Mouse (Mus musculus) myocyte (in vitro differentiated cells): ENCODE data around the gene Cacna1e. TPM values are rescaled to one million over a fixed set of nuclear protein-coding genes. Genes with fewer than 3 reads are reported as not detected.

ENCODE experiments used
- H3K27me3 ChIP-seq: one replicate; pipeline ENCODE4 v1.6.1; 2011; ENCODE audit not compliant: control insufficient read depth, insufficient read depth, insufficient read length
- H3K36me3 ChIP-seq: one replicate; pipeline ENCODE4 v1.6.1; 2011; ENCODE audit not compliant: control insufficient read depth, insufficient read depth
- H3K4me2 ChIP-seq: one replicate; pipeline ENCODE4 v1.6.1; 2011; ENCODE audit warnings: low read depth, control low read depth
- H3K4me3 ChIP-seq: one replicate; pipeline ENCODE4 v1.5.1; 2011; ENCODE audit warnings: mild to moderate bottlenecking, control low read depth, moderate library complexity
- H3K79me2 ChIP-seq: one replicate; pipeline ENCODE4 v1.6.1; 2011; ENCODE audit not compliant: control insufficient read depth, insufficient read depth
- H3ac ChIP-seq: one replicate; pipeline ENCODE4 v1.6.1; 2011; ENCODE audit not compliant: control insufficient read depth, insufficient read length
- CEBPB ChIP-seq: IDR thresholded peaks from 2 replicates; pipeline ENCODE4 v1.6.1; 2011; ENCODE audit warnings: mild to moderate bottlenecking, moderate library complexity; ENCODE audit not compliant: poor library complexity, insufficient read depth, severe bottlenecking
- E2F4 ChIP-seq: IDR thresholded peaks from one replicate; pipeline ENCODE4 v1.6.1; 2011; ENCODE audit warnings: mild to moderate bottlenecking, control low read depth, moderate library complexity; ENCODE audit not compliant: insufficient read depth
- MAX ChIP-seq: IDR thresholded peaks from one replicate; pipeline ENCODE4 v1.6.1; 2011; ENCODE audit warnings: low read depth, mild to moderate bottlenecking, control low read depth
- MYOD1 ChIP-seq, 3 experiments: IDR thresholded peaks; one replicate each; pipeline ENCODE4 v1.6.1; 2011; ENCODE audit warnings: control low read depth in 2 of 3, low read depth in 2 of 3, mild to moderate bottlenecking in 2 of 3, moderate library complexity in 1 of 3; ENCODE audit not compliant: insufficient read length in 2 of 3, control insufficient read depth in 1 of 3
- MYOG ChIP-seq, 3 experiments: IDR thresholded peaks; one replicate each; pipeline ENCODE4 v1.6.1; 2011; ENCODE audit warnings: control low read depth in 2 of 3, low read depth in 2 of 3, mild to moderate bottlenecking in 2 of 3; ENCODE audit not compliant: insufficient read length in 2 of 3, control insufficient read depth in 1 of 3, insufficient read depth in 1 of 3
- POLR2A ChIP-seq: IDR thresholded peaks from one replicate; pipeline ENCODE4 v1.6.1; 2011; ENCODE audit warnings: low read depth, mild to moderate bottlenecking, control low read depth, moderate library complexity; ENCODE audit not compliant: insufficient read length
- POLR2AphosphoS2 ChIP-seq: IDR thresholded peaks from one replicate; pipeline ENCODE4 v1.6.1; 2011; ENCODE audit warnings: low read depth, control low read depth; ENCODE audit not compliant: insufficient read length
- REST ChIP-seq: IDR thresholded peaks from one replicate; pipeline ENCODE4 v1.6.1; 2011; ENCODE audit warnings: mild to moderate bottlenecking, control low read depth, moderate library complexity; ENCODE audit not compliant: insufficient read depth, insufficient read length
- SRF ChIP-seq: IDR thresholded peaks from one replicate; pipeline ENCODE4 v1.6.1; 2011; ENCODE audit warnings: low read depth; ENCODE audit not compliant: control insufficient read depth, insufficient read length
- TCF12 ChIP-seq: IDR thresholded peaks from one replicate; pipeline ENCODE4 v1.6.1; 2011; ENCODE audit warnings: mild to moderate bottlenecking, control low read depth; ENCODE audit not compliant: poor library complexity, insufficient read depth, severe bottlenecking
- TCF3 ChIP-seq: IDR thresholded peaks from one replicate; pipeline ENCODE4 v1.6.1; 2011; ENCODE audit warnings: low read depth, control low read depth; ENCODE audit not compliant: insufficient read length
- USF1 ChIP-seq: IDR thresholded peaks from one replicate; pipeline ENCODE4 v1.6.1; 2011; ENCODE audit warnings: low read depth, mild to moderate bottlenecking, control low read depth, moderate library complexity
- polyA plus RNA-seq: library from polyadenylated mRNA; unstranded; fragments of >200 nt; fragmentation: generic; extraction: Trizol; gene quantifications from one replicate; pipeline ENCODE4 v1.2.1, GENCODE M21; 2012; ENCODE audit warnings: missing spikeins

The Cacna1e gene
- polyA plus RNA-seq, 1 experiment, result not detected

- H3K4me3 ChIP-seq, result no peak overlapping the region
- H3K27me3 ChIP-seq, result no peaks in the 10 kb centered on the region
- no peak overlapping the region for H3K4me2 ChIP-seq
- H3K79me2 ChIP-seq, result no peaks in the 10 kb centered on the region
- no peaks in the 10 kb centered on the region for H3K36me3 ChIP-seq
- no peak overlapping the region for H3ac ChIP-seq
- TF ChIP-seq MAX (no peak), REST (no peak), MYOD1 (IDR thresholded peaks at IDR 0.05; ENCODE audit: control insufficient read depth in 1 of 3, insufficient read length in 2 of 3, low read depth in 2 of 3) (no peak), E2F4 (no peak), USF1 (no peak)
Observed at GRCm38 (mm10) chr1:154418278-154418677, 466.0 kb downstream of the Cacna1e start.

DNA sequence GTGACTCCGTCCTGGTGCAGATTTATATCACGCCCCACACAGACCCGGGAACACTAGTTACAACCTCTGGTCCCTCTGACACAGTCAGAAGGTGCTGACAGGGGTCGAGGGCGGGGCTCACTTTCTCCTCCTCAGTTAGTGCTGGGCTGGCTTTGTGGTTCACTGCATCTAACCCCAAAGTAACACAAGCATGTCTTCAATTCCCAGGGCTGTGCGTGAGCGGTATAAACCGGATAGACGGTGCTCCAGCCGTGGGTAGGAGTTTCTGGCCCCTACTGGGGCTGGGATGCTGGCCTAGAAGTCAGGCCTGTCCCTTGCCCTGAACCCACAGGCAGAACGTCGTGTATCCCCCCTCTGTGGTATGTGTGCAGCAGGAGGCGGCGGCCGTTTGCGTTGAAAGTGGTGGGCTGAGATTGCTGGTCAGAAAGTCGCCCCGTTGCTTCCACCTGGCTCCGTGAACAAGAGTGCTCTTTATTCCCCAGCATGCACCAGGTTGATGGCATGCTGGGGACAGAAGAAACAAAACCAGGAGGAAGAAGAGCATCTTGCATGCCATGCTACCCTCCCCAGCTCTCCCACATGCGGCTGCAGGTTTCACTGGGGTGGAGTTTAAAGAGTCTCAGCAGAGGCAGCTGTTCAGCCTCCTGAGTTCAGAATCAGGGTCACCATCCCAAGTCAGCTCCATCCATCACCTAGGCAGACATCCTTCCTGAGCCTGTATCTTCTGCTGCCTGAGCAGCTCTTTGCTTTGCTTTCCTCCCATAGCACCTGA lies 467.7 kb downstream of the Cacna1e start:
- H3K4me3 ChIP-seq, result no peak overlapping the region
- TF ChIP-seq MAX (no peak), POLR2A (no peak), POLR2AphosphoS2 (no peak), E2F4 (no peak), TCF12 (no peak), MYOG (IDR thresholded peaks at IDR 0.05; ENCODE audit: control insufficient read depth in 1 of 3, insufficient read depth in 1 of 3, insufficient read length in 2 of 3, low read depth in 2 of 3) (no peak), USF1 (no peak), REST (no peak), CEBPB (no peak), TCF3 (no peak), SRF (no peak), MYOD1 (IDR thresholded peaks at IDR 0.05; ENCODE audit: control insufficient read depth in 1 of 3, insufficient read length in 2 of 3, low read depth in 2 of 3) (no peak)
- H3K79me2 ChIP-seq, result no peaks in the 10 kb centered on the region
- no peaks in the 10 kb centered on the region for H3K27me3 ChIP-seq
- H3K4me2 ChIP-seq, result no peak overlapping the region
- H3ac ChIP-seq, result no peak overlapping the region
- H3K36me3 ChIP-seq, result no peaks in the 10 kb centered on the region

- H3K79me2 ChIP-seq, result no peaks in the 10 kb centered on the region
- H3K27me3 ChIP-seq, result no peaks in the 10 kb centered on the region
- H3K4me2 ChIP-seq, result no peak overlapping the region
- no peak for TF ChIP-seq TCF12
- no peak for TF ChIP-seq REST
- TF ChIP-seq USF1, result no peak
- no peak for TF ChIP-seq E2F4
- no peak overlapping the region for H3K4me3 ChIP-seq
- H3K36me3 ChIP-seq, result no peaks in the 10 kb centered on the region
- no peak overlapping the region for H3ac ChIP-seq
Observed at GRCm38 (mm10) chr1:154415826-154416225, 468.5 kb downstream of the Cacna1e start.

DNA sequence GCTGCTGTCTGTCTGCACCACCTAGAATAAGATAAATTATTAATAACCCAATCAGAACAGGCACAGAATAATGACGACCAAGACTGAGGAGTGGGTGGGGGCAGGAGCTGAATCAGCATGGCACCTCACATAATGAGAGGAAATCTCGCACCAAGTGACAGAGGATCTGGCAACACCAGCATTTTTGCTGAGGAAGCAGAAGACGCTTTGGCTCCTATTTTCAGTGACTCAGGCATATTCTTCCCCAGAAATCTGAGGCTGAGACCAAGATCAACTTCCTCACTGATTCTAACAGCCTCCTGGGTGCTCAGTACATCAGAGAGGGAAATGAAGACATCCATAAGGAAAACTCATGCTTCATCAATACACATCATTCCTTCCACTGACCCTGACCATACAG lies 471.2 kb downstream of the Cacna1e start:
- Histone ChIP-seq H3K4me3 (no peak overlapping the region), H3K27me3 (no peaks in the 10 kb centered on the region), H3ac (no peak overlapping the region), H3K36me3 (no peaks in the 10 kb centered on the region), H3K79me2 (no peaks in the 10 kb centered on the region), H3K4me2 (no peak overlapping the region)
- no peak for TF ChIP-seq MYOG (IDR thresholded peaks at IDR 0.05; ENCODE audit: control insufficient read depth in 1 of 3, insufficient read depth in 1 of 3, insufficient read length in 2 of 3, low read depth in 2 of 3)
- no peak for TF ChIP-seq SRF
- TF ChIP-seq CEBPB, result no peak

- no peaks in the 10 kb centered on the region for H3K36me3 ChIP-seq
- no peak overlapping the region for H3K4me2 ChIP-seq
- no peak overlapping the region for H3K4me3 ChIP-seq
- no peaks in the 10 kb centered on the region for H3K27me3 ChIP-seq
- H3K79me2 ChIP-seq, result no peaks in the 10 kb centered on the region
- TF ChIP-seq POLR2A (no peak), MAX (no peak), POLR2AphosphoS2 (no peak), SRF (no peak), USF1 (no peak), CEBPB (no peak), E2F4 (no peak), TCF12 (no peak), TCF3 (no peak), MYOG (IDR thresholded peaks at IDR 0.05; ENCODE audit: control insufficient read depth in 1 of 3, insufficient read depth in 1 of 3, insufficient read length in 2 of 3, low read depth in 2 of 3) (no peak), MYOD1 (IDR thresholded peaks at IDR 0.05; ENCODE audit: control insufficient read depth in 1 of 3, insufficient read length in 2 of 3, low read depth in 2 of 3) (no peak), REST (no peak)
- no peak overlapping the region for H3ac ChIP-seq
Observed at GRCm38 (mm10) chr1:154409051-154409450, 475.2 kb downstream of the Cacna1e start.
